ENCODE assay signal across 7 mouse cellular contexts in genomic region chr13:3406236-3407017, GRCm38 (mm10).
A peak's percentile ranks its signal among the peaks of the same experiment; 100 is the strongest.
DNase-seq lines count a peak whose midpoint lies in the region; ATAC-seq lines count a peak whose summit lies in the region.
"Not testable (repeated sequence)": the region's sequence is repeated elsewhere in the genome, so short reads cannot be mapped to it uniquely, and the experiment has no call there.

No protein-coding gene starts in this region.

- DNase-seq in adrenal gland, adult (ENCODE audit: inconsistent age in 2 of 2, low spot score in 1 of 2) = peak; percentile 73 to 95
- DNase-seq in embryo, embryonic 10.5 days (ENCODE audit: low spot score) = peak; percentile 90
- peak; percentile 63 for DNase-seq in gastrocnemius, postnatal 14 days
- peak; percentile 59 for DNase-seq in intestine, embryonic 14.5 days (ENCODE audit: low spot score)
- DNase-seq in left cerebral cortex, adult 8-10 months (ENCODE audit: low spot score in 2 of 2) = peak; percentile 41 to 62
- peak; percentile 46 for DNase-seq in right cerebral cortex, postnatal 25 days

- ATAC-seq in intestine, embryonic 14.5 days (replicated peaks; ENCODE audit: low FRiP score, low TSS enrichment, low read depth) = peak; percentile 70; the same call in 1 of the 2 replicates
- ATAC-seq in megakaryocyte, adult 5-6 weeks (ENCODE audit: poor library complexity, severe bottlenecking) = peak; percentile 100

- not testable (repeated sequence) for H3K4me1 ChIP-seq in intestine, embryonic 14.5 days (replicated peaks; ENCODE audit: control insufficient read depth, insufficient read depth, low read length)

- intact Hi-C loops in gastrocnemius, postnatal 14 days (cut with DNase I; ENCODE audit: low total_unique reads) = not testable (repeated sequence)

- H3K4me3 ChIP-seq in intestine, embryonic 14.5 days (ENCODE audit: low read depth, low read length) = not testable (repeated sequence)

- not testable (repeated sequence) for H3K4me2 ChIP-seq in intestine, embryonic 14.5 days (ENCODE audit: low read length)

- not testable (repeated sequence) for H3K36me3 ChIP-seq in intestine, embryonic 14.5 days (ENCODE audit: control insufficient read depth, insufficient read depth, low read length)

- not testable (repeated sequence) for H3K27ac ChIP-seq in intestine, embryonic 14.5 days (ENCODE audit: low read depth)

- not testable (repeated sequence) for H3K9me3 ChIP-seq in intestine, embryonic 14.5 days (ENCODE audit: control insufficient read depth, low read length)

- not testable (repeated sequence) for H3K9ac ChIP-seq in intestine, embryonic 14.5 days (ENCODE audit: low read length)

- WGBS in intestine, embryonic 14.5 days = 40% methylated on average over 8 of the region's 8 CpGs

- H3K27me3 ChIP-seq in intestine, embryonic 14.5 days (replicated peaks; ENCODE audit: control insufficient read depth, insufficient read depth, low read length) = not testable (repeated sequence)
